Mouse (Mus musculus): ENCODE data around the gene Ppp1r14a.

- TF ChIP-seq HCFC1 (IDR thresholded peaks at IDR 0.05; ENCODE audit: borderline replicate concordance, insufficient read depth, low read length) = no peak
- TF ChIP-seq MAFK (IDR thresholded peaks at IDR 0.05; ENCODE audit: insufficient read depth, low read depth, low read length) = no peak
Measured at GRCm38 (mm10) chr7:29270445-29270844, 18.7 kb upstream of the Ppp1r14a start.
